Mouse (Mus musculus) heart, embryonic 14.5 days (tissue): Measurements from ENCODE around the gene Gpr65. TPM values are rescaled to one million over a fixed set of nuclear protein-coding genes. Genes with fewer than 3 reads are reported as not detected.

Source experiments
- polyA plus RNA-seq: library from polyadenylated mRNA; unstranded; fragments of >200 nt; fragmentation: Nextera tagmentation; extraction: Ambion mirVana; gene quantifications from 2 replicates; pipeline ENCODE4 v1.2.1, GENCODE M21; 2014

Gpr65 gene
- polyA plus RNA-seq, 1 experiment from 2014 or later, result 1.0 TPM

Other genes with a start within 250 kb of the Gpr65 start
- gene Galc, start 9.2 kb upstream of the Gpr65 start, polyA plus RNA-seq, result 7.3 and 7.4 TPM in 2 replicates